Mouse (Mus musculus) induced T-regulatory cell, adult 2 months (primary cell): ENCODE measurements around the gene Fras1.

Source experiments
- DNase-seq: peaks from one replicate; pipeline ENCODE4 v3.0.0-alpha.2; 2012; ENCODE audit warnings: low read depth

Fras1 gene

DNA sequence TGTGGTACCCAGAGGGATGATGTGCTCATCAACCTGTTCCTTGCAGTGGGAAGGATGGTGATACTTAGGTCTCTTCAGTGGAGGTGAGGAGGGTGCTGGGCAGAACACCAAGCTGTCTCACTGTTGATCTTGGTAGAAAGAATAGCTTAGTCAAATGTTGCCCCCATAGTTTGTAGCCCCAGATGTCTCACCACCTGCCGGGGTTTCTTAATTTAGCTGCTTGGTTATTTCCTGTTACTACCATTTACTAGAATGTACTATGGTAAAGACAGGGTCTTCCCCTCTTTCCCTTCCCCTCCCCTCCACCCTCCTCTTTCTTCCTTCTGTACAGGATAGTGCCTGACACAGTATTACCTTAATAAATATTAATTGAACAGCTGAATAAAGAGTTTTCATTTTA, 118.7 kb downstream of the Fras1 start:
- DNase-seq: no peak

GRCm38 (mm10) chr5:96494502-96495292, 120.9 kb downstream of the Fras1 start:
- no peak for DNase-seq

DNA sequence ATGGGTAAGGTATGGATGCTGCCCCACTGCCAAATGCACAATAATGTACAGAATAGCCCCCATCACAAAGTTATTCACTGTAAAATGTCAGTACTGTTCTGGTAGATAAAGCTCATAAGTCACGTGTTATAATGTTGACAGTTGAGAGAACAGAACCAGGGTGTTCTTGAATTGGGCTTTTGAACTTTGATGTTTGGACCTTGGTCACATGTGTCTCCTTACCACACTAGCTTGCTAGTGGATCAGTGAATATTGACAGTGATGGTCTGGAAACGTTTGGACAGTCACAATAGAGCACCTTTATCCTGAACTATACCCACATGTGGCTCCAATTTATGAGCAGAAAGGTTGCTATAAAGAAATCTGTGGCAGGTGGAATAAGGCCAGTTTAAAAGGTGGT, 124.3 kb downstream of the Fras1 start:
- no peak for DNase-seq

- DNase-seq: no peak
Measured at GRCm38 (mm10) chr5:96501783-96502182, 128.0 kb downstream of the Fras1 start.

- no peak for DNase-seq
Measured at GRCm38 (mm10) chr5:96502400-96502799, 128.6 kb downstream of the Fras1 start.

GRCm38 (mm10) chr5:96511005-96511404, 137.2 kb downstream of the Fras1 start:
- DNase-seq: no peak

GRCm38 (mm10) chr5:96513327-96513726, 139.6 kb downstream of the Fras1 start:
- DNase-seq: no peak

GRCm38 (mm10) chr5:96515860-96516311, 142.1 kb downstream of the Fras1 start:
- DNase-seq: no peak

DNA sequence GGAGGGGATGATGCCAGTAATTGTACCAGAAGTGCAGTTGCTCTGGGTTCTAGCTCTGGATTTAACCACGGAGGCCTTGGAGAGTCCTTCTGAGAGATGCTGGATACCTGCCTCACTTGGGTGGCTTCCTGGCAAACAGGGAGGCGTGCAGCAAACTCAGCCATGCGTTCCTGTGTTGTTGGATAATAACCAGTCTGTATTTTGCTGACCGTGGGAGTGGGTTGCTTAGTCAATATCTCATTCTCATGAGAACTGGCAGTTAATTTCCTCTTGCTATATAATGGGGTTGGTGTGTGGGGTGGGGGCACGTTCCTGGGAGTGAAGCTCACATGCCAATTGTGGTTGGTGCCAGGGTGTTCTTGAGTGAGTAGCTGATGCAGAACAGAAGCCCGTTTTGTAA, 142.6 kb downstream of the Fras1 start:
- DNase-seq: no peak

GRCm38 (mm10) chr5:96521541-96521940, 147.8 kb downstream of the Fras1 start:
- no peak for DNase-seq

- DNase-seq: no peak
Measured at GRCm38 (mm10) chr5:96522909-96523409, 149.2 kb downstream of the Fras1 start.

DNA sequence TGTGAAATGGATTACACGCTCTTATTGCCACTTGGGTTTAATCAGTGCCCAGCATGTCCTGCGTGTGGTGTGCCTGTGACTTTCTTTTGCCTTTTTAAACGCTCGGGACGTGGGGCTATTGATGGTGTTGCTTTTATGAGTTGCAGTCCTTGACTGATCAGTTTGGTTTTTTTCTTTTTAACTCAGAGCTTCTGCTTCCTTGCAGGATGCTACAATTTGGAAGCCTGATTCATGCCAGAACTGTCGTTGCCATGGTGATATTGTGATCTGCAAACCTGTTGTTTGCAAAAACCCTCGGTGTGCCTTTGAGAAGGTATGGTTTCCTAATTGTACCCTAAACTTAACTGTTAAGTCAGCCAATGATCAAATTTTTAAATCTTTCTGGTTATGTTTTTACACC, 154.5 kb downstream of the Fras1 start:
- no peak for DNase-seq

DNA sequence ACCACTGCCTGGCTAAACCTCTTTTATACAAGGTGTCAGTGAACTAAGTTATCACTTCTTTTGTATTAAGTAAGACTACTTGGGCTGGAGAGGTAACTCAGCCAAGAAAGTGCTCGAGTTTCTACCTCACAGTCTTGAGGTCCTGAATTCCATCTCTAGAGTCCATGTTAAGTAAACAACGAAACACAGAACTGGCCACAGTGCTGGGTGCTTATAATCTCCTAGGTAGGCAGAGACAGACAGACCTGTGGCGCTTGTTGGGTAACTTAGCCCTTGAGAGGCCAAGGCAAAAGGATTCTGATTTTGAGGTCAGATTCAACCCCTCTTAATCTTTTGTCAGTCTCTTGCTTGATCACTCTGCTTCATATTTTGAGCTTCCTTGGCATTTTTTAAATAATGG, 156.8 kb downstream of the Fras1 start:
- no peak for DNase-seq

DNA sequence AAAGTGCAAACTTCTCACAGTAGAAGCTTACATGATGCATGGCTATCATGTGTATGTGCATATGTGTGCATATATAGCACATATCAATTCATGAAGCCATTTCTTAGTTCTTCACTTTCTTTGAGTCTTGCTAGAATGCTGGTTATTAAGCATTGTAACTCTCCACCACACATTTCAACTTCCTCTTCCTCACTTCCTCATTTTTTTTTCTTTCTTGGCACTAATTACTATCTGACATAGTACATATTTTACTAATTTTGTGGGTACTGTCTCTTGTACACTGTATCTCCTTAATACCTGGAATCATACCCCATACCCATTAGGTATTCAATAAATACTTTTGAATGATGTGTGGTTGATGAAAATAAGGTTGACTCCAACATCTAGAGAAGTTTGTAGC, 158.2 kb downstream of the Fras1 start:
- DNase-seq: no peak

DNA sequence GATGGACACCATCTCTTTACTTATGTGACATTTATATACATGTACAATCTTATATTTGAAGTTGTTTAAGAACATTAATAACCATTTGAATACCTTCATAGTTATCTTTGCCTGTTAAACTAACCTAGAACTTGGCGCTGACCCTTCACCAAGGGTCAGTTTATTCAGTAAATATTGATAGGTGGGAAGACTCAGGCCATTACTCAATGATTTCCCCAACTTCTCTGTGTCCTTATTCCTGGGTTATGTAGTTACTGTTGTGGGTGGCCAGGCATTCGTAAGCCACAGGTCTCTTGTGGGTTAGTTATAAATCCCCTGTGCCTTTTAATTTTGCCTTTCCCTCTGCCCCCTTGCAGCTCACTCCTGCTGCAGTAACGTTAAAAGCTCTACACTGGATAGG, 162.8 kb downstream of the Fras1 start:
- DNase-seq: no peak

DNA sequence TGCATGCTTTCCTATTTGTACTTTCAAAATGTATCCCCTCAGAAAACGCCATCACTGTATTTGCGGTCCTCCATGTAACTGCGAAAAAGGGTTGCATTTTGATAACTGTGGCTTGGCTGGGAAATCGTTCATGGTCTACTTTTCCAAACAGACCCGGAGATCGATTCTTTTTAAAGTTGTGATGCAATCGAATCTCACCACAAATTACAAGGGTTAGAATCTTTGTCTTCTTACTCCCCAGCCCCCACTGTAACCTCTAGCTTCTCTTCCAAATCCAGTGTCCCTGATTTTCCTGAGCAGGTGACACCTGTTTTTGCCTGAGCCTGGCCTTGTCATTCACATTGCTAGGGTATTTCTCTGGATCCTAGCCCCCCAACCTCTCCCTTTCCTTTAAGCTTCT, 163.2 kb downstream of the Fras1 start:
- DNase-seq: no peak

- DNase-seq: no peak
Measured at GRCm38 (mm10) chr5:96544112-96544511, 170.4 kb downstream of the Fras1 start.

DNA sequence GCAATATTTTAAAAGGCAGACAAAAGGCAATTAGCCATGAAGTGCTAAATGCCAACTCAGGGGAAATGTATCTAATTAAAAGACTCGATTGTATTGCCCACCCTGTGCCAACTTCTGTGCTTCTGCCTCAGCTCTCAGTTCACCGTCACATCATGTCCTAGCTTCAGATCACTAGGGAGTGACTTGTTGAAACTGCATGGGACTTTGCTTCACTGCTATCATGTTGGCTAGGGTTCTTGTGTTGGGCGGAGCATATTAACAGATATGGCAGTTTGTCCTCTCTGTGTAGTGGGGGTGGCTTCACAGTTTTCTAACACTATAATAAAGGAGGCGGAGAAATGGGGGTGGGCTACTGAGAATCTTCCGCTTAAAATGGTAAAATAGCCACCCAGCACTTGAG, 172.2 kb downstream of the Fras1 start:
- no peak for DNase-seq

GRCm38 (mm10) chr5:96554940-96555679, 181.4 kb downstream of the Fras1 start:
- DNase-seq: no peak

DNA sequence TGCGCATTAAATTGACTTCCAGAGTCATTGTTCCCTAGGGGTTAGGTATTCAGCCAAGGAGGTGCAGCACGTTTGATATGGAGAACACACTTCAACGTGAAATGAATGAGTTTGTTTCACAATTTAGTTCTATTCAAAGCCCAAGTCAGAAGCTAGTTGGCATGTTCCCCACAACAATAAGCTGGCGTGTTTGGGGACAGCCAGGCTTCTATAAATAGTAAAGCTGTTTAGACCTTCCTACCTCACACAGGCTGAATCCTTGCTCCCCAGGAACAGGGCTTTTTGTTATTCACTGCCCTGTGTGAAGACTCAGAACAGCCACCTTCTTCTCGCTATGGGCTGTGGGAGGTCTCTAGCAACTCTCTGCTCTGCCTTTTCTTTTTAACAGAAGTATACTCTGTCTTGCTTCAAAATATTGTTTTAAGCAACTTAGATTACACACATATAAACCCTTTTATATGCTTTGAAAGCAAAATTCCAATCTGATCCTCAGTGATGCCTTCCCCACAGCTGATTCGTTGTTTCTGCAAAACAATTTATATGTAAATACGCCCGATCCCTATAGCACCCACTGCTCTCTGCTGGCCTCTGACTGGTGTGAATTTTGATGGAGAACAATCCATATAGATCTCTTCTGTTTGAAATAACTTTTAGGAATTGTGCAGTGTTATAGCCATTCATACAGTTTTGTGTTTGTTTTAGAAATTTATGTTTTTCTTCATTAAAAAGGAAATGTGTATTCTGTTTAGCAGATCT, 184.5 kb downstream of the Fras1 start:
- no peak for DNase-seq

DNA sequence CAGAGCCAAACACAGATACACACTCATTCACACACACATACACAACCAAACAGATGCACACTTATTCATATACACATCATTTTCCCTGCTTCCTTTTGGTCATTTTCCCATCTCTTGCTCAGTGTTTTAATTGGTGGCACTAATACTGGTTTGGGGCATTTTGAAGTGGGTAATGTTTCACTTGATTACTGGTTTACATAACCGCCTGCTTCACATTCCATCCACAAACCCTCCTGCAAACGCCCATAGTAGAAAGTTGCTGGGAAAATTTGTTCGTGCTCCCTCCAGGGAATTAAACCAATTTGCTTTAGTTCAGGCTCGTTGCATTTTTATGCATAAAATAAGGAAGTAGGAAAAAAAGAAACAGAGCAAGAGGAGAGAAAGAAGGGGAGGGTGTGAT, 200.8 kb downstream of the Fras1 start:
- no peak for DNase-seq

- no peak for DNase-seq
Measured at GRCm38 (mm10) chr5:96578705-96579104, 204.9 kb downstream of the Fras1 start.

DNA sequence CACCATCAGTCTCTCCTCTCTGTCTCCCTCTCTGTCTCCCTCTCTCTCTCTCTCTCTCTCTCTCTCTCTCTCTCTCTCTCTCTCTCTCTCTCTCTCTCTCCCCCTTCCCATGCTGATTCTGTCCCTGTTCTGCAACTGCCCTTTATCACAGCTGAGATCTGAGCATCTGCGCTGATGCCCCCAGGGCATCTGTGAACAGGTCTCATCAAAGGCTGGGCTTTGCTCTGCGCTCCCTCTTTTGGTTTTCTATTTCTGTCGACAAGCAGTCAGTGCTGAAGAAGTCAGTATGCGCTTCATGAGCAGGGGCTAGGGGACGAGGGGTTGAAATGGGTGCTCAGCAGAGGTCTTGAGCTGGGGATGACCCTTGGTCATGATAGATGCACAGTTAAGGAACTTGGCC, 206.2 kb downstream of the Fras1 start:
- DNase-seq: no peak
